Mouse (Mus musculus) olfactory bulb, adult 2 months (tissue): ENCODE measurements around the gene Vgf.

ENCODE experiments used
- CTCF ChIP-seq: fragments of 200-500 bp; IDR thresholded peaks from 2 replicates; pipeline ENCODE4 v1.5.1; 2012; ENCODE audit warnings: low read depth, mild to moderate bottlenecking, low read length, moderate library complexity; ENCODE audit not compliant: insufficient read depth
- POLR2A ChIP-seq: fragments of 200-500 bp; IDR thresholded peaks from 2 replicates; pipeline ENCODE4 v1.6.1; 2012; ENCODE audit warnings: mild to moderate bottlenecking, low read depth, low read length, moderate library complexity; ENCODE audit not compliant: insufficient read depth

- TF ChIP-seq CTCF, result no peak
- no peak for TF ChIP-seq POLR2A
Measured at GRCm38 (mm10) chr5:136989801-136990200, 36.4 kb upstream of the Vgf start.
